Mouse (Mus musculus) retina, embryonic 14.5 days (tissue): Measurements from ENCODE around the gene Adck2.

Source experiments
- DNase-seq: peaks from one replicate; pipeline ENCODE4 v3.0.0-alpha.2; 2015; ENCODE audit warnings: low spot score

Adck2 gene

GRCm38 (mm10) chr6:39573791-39574554 lies at the start of gene Adck2:
TSS of gene Adck2 (plus strand) at chr6:39573873.
- DNase-seq = peak; percentile 87

GRCm38 (mm10) chr6:39526797-39527196 lies 46.9 kb upstream of the Adck2 start:
- no peak for DNase-seq

GRCm38 (mm10) chr6:39527337-39527784 lies 46.3 kb upstream of the Adck2 start:
- no peak for DNase-seq

- DNase-seq = no peak
Measured at GRCm38 (mm10) chr6:39527811-39528210, 45.9 kb upstream of the Adck2 start.

- DNase-seq = no peak
Measured at GRCm38 (mm10) chr6:39528671-39529535, 44.8 kb upstream of the Adck2 start.

GRCm38 (mm10) chr6:39534944-39535343 lies 38.7 kb upstream of the Adck2 start:
- no peak for DNase-seq

- no peak for DNase-seq
Measured at GRCm38 (mm10) chr6:39536621-39537020, 37.1 kb upstream of the Adck2 start.

- DNase-seq = no peak
Measured at GRCm38 (mm10) chr6:39537276-39537675, 36.4 kb upstream of the Adck2 start.

GRCm38 (mm10) chr6:39538227-39538626 lies 35.4 kb upstream of the Adck2 start:
- DNase-seq = no peak

- DNase-seq = peak; percentile 48
Measured at GRCm38 (mm10) chr6:39539679-39540155, 34.0 kb upstream of the Adck2 start.

GRCm38 (mm10) chr6:39540563-39540962 lies 33.1 kb upstream of the Adck2 start:
- no peak for DNase-seq

- DNase-seq = peak; percentile 68
Measured at GRCm38 (mm10) chr6:39542631-39543597, 30.8 kb upstream of the Adck2 start.

GRCm38 (mm10) chr6:39543769-39544420 lies 29.8 kb upstream of the Adck2 start:
- no peak for DNase-seq

- no peak for DNase-seq
Measured at GRCm38 (mm10) chr6:39545474-39545873, 28.2 kb upstream of the Adck2 start.

- no peak for DNase-seq
Measured at GRCm38 (mm10) chr6:39548030-39548429, 25.6 kb upstream of the Adck2 start.

GRCm38 (mm10) chr6:39551981-39552636 lies 21.6 kb upstream of the Adck2 start:
- no peak for DNase-seq

- DNase-seq = no peak
Measured at GRCm38 (mm10) chr6:39554888-39555647, 18.6 kb upstream of the Adck2 start.

GRCm38 (mm10) chr6:39555648-39555945 lies 18.1 kb upstream of the Adck2 start:
- DNase-seq = no peak

- peak; percentile 59 for DNase-seq
Measured at GRCm38 (mm10) chr6:39556900-39557659, 16.6 kb upstream of the Adck2 start.
